Mouse (Mus musculus) left cerebral cortex, adult 2 months (tissue): ENCODE data around the gene Wbp2nl. TPM values are rescaled to one million over a fixed set of nuclear protein-coding genes. Genes with fewer than 3 reads are reported as not detected.
"Not testable (repeated sequence)": the region's sequence is repeated elsewhere in the genome, so short reads cannot be mapped to it uniquely, and the experiment has no call there.

Experiments used
- DNase-seq, 2 experiments: peaks; one replicate each; pipeline ENCODE4 v3.0.0; 2021 to 2022; ENCODE audit warnings: low spot score in 2 of 2, mixed read lengths in 1 of 2; ENCODE audit errors: extremely low spot score in 1 of 2
- H3K27ac ChIP-seq: fragments of 200-600 bp; 2 replicates; pipeline ENCODE4 v1.8.1; 2022
- H3K4me3 ChIP-seq: fragments of 200-600 bp; 2 replicates; pipeline ENCODE4 v1.8.1; 2022
- CTCF ChIP-seq: fragments of 200-600 bp; IDR thresholded peaks from 2 replicates; pipeline ENCODE4 v1.8.1; 2022; ENCODE audit warnings: antibody characterized with exemption, mild to moderate bottlenecking, moderate library complexity
- intact Hi-C: fragments of 180-260 bp; cut with DNase I; formaldehyde crosslinking; loops from one replicate; pipeline ENCODE4 v1.15.1; 2025
- total RNA-seq, 2 experiments: library from RNA; stranded (reverse); gene quantifications; 2 replicates each; pipeline ENCODE4 v1.2.3; 2021

Wbp2nl gene
- total RNA-seq, 2 experiments from 2014 or later, result not detected

- DNase-seq, result no peak
- intact Hi-C loops, result loop anchor here (1.0 to 2.0 kb wide), 3 partner anchors 25 to 87 kb away; no protein-coding TSS in a partner anchor
- Histone ChIP-seq H3K27ac (peak overlapping the region; percentile 98), H3K4me3 (peak overlapping the region; percentile 70)
- no peak for TF ChIP-seq CTCF
These were observed 55.0 kb downstream of the Wbp2nl start for GRCm38 (mm10) chr15:82353745-82354113.

GRCm38 (mm10) chr15:82354126-82354945 lies 55.6 kb downstream of the Wbp2nl start, which contains the start of gene Ndufa6:
Gene Ndufa6 (minus strand): TSS chr15:82354322.
- peak; percentile 96 for TF ChIP-seq CTCF
- peak; percentile 96 to 97 for DNase-seq
- peak within 1 kb of the TSS; percentile 98 for H3K27ac ChIP-seq
- peak within 1 kb of the TSS; percentile 70 for H3K4me3 ChIP-seq
- intact Hi-C loops, result loop anchor here (1.0 to 2.0 kb wide), 2 partner anchors 24 to 63 kb away; no protein-coding TSS in a partner anchor

GRCm38 (mm10) chr15:82358431-82359260 lies 59.9 kb downstream of the Wbp2nl start:
- no peak overlapping the region for H3K27ac ChIP-seq
- no peak for TF ChIP-seq CTCF
- no peak for DNase-seq
- intact Hi-C loops, result no loop called here
- H3K4me3 ChIP-seq, result no peak overlapping the region

DNA sequence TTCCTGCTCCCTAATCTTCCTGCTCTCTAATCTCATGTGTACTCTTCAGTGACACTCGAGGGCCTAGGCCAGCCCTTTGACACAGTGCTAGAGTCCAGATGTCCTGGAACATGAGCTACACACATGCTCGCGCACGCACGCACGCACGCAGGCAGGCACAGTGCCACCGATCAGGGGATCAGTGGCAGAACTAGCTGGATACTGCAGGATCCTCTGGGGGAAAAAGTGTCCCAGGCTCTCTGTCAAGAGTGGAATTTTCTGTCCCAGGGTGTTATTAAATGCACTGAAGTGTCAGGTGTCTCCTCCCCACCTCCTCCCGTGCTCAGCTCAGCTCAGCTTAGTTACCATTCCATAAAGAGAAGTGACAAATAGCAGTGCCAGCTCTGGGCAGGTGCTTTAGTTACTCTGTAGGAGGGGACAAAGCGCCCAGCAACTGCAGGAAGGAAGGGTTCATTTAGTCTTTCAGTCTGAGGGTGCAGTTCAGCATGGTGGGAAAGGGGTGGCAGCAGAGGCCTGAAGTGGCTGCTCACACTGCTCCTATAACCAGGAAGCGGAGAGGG lies 62.8 kb downstream of the Wbp2nl start:
- intact Hi-C loops, result no loop called here
- DNase-seq, result no peak
- Histone ChIP-seq H3K4me3 (no peak overlapping the region), H3K27ac (no peak overlapping the region)
- TF ChIP-seq CTCF, result peak; percentile 23

- Histone ChIP-seq H3K4me3 (no peak overlapping the region), H3K27ac (no peak overlapping the region)
- intact Hi-C loops, result no loop called here
- no peak for TF ChIP-seq CTCF
- no peak for DNase-seq
These were observed 63.5 kb downstream of the Wbp2nl start for GRCm38 (mm10) chr15:82362234-82362633.

GRCm38 (mm10) chr15:82363801-82364200 lies 65.0 kb downstream of the Wbp2nl start:
- H3K4me3 ChIP-seq, H3K27ac ChIP-seq, DNase-seq, intact Hi-C loops: not testable (repeated sequence)

Other genes with a start within 250 kb of the Wbp2nl start
- gene 4930407I10Rik, start 239.8 kb upstream of the Wbp2nl start, total RNA-seq, result not detected
- gene Mei1, start 229.0 kb upstream of the Wbp2nl start, total RNA-seq, result 1 to 10 TPM; 4.0 to 4.5 TPM
- gene Ccdc134, start 171.0 kb upstream of the Wbp2nl start, total RNA-seq, result 10 to 100 TPM; 11.2 to 18.3 TPM
- gene Srebf2, start 151.8 kb upstream of the Wbp2nl start, total RNA-seq, result 100 to 1,000 TPM; 187 to 202 TPM
- 1 to 10 TPM; 2.1 to 2.7 TPM for gene Shisa8, start 86.1 kb upstream of the Wbp2nl start, total RNA-seq
- under 1 TPM; 0.29 to 0.47 TPM for gene Tnfrsf13c, start 74.6 kb upstream of the Wbp2nl start, total RNA-seq
- gene Cenpm, start 54.2 kb upstream of the Wbp2nl start, total RNA-seq, result 1 to 10 TPM; 3.1 to 4.8 TPM
- 100 to 1,000 TPM in 1 of 2 experiments, 10 to 100 TPM in 1; 96.5 to 102 TPM for gene 1500009C09Rik, start 46.6 kb upstream of the Wbp2nl start, total RNA-seq
- 100 to 1,000 TPM; 489 to 520 TPM for gene Sept3, start 24.1 kb upstream of the Wbp2nl start, total RNA-seq
- gene Naga, start 40.0 kb downstream of the Wbp2nl start, total RNA-seq, result 10 to 100 TPM; 33.5 to 35.2 TPM
- under 1 TPM; 0.25 to 0.42 TPM for gene Pheta2, start 40.0 kb downstream of the Wbp2nl start, total RNA-seq
- 100 to 1,000 TPM; 137 to 141 TPM for gene Smdt1, start 40.0 kb downstream of the Wbp2nl start, total RNA-seq
- gene Ndufa6, start 55.4 kb downstream of the Wbp2nl start, total RNA-seq, result 100 to 1,000 TPM; 206 to 211 TPM
- gene Cyp2d22, start 81.3 kb downstream of the Wbp2nl start, total RNA-seq, result 10 to 100 TPM; 30.6 to 37.2 TPM
- not detected for gene Cyp2d11, start 95.1 kb downstream of the Wbp2nl start, total RNA-seq
- gene Cyp2d10, start 108.2 kb downstream of the Wbp2nl start, total RNA-seq, result under 1 TPM in 1 of 2 experiments, not detected in 1; 0.52 TPM
- gene Cyp2d9, start 134.5 kb downstream of the Wbp2nl start, total RNA-seq, result not detected